Mouse (Mus musculus): ENCODE results near the gene Nmt1.

Gene Nmt1

DNA sequence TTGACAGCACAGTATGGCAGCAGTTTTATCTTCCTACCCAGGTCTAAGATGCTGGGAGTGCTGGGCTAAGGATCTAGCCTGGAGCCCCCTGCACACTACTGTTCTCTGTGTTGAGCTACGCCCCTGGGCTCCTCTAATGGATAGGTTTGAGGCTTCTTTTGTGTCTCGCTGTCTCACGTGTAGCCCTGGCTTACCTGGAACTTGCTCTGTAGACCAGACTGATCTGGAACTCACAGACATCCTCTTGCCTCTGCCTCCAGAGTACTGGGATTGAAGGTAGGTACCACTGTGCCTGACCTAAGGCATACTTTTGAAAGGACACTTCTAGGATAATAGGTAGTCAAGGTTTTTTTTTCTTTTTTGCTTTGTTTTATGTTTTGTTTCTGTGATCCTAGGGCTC is 16.0 kb downstream of the Nmt1 start:
- DNase-seq (ENCODE audit: low spot score), result no peak

DNA sequence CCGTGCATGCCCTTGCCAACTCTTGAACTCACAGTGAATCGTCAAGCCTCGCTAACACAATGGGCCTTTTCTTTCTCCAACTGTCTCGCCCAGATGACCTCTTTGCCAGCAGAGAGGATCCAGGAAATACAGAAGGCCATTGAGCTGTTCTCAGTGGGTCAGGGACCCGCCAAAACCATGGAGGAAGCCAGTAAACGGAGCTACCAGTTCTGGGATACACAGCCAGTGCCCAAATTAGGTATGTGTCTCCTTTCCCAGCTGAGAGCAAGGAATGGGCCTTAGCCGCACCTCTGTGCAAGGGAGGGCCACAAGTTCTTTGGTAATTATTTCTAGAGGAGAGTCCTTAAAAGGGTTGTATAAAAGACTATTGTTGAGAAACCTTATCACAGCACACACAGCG is 18.3 kb downstream of the Nmt1 start:
- DNase-seq (ENCODE audit: low spot score), result no peak

GRCm38 (mm10) chr11:103049611-103050010 is 21.6 kb downstream of the Nmt1 start:
- no peak for DNase-seq (ENCODE audit: low spot score)

DNA sequence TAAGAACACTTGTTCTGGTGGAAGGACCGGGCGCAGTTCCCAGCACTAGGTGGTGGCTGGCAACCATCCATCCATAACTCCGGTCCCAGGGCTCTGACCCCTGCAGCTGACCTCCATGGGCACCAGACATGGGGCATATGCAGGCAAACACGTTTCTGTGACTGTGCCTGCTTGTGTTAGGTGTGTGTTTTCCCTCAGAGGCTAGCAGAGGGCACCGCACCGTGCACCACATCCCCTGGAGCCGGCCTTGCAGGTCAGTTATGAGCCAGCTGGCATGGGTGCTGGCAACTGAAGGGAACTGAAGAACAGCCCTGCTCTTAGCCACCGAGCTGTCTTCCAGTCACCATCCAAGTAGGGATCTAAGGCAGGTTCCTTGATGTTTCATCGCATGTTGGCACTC is 22.2 kb downstream of the Nmt1 start:
- DNase-seq (ENCODE audit: low spot score), result no peak

DNA sequence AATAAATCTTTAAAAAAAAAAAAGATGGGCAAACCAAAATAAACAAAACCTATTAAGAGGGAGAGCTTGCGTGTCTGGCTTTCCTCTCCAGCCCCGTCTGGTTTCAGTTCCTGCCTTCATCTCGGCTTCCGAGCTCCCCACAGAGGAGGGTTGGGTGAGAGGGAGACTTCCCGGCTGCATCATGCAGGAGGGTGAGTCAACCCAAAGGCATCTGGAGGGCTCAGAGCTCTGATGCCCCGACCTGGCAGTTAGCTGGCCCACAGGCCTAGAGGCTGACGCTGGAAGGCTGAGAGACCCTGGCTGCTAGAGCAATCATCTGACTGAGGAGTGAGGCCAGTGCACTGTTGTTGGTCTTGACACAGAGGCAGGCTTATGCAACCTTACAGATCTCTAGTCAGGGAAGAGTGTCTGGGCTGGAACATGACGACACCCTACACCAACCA is 23.3 kb downstream of the Nmt1 start:
- no peak for DNase-seq (ENCODE audit: low spot score)

DNA sequence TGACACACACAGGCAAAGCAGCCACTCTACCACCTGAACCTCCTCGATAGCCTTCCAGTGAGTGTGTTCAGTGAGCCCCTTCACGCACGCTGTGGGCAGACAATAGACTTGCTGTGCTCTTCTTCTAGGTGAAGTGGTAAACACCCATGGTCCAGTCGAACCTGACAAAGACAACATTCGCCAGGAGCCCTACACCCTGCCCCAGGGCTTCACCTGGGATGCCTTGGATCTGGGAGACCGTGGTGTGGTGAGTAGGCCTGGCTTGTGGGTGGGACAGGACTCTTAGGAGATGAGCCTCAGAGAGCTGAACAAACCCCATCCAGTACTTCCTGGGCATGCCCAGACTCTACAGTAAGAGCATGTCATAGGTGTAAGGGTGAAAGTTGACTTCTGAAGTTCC is 24.1 kb downstream of the Nmt1 start:
- DNase-seq (ENCODE audit: low spot score), result no peak

DNA sequence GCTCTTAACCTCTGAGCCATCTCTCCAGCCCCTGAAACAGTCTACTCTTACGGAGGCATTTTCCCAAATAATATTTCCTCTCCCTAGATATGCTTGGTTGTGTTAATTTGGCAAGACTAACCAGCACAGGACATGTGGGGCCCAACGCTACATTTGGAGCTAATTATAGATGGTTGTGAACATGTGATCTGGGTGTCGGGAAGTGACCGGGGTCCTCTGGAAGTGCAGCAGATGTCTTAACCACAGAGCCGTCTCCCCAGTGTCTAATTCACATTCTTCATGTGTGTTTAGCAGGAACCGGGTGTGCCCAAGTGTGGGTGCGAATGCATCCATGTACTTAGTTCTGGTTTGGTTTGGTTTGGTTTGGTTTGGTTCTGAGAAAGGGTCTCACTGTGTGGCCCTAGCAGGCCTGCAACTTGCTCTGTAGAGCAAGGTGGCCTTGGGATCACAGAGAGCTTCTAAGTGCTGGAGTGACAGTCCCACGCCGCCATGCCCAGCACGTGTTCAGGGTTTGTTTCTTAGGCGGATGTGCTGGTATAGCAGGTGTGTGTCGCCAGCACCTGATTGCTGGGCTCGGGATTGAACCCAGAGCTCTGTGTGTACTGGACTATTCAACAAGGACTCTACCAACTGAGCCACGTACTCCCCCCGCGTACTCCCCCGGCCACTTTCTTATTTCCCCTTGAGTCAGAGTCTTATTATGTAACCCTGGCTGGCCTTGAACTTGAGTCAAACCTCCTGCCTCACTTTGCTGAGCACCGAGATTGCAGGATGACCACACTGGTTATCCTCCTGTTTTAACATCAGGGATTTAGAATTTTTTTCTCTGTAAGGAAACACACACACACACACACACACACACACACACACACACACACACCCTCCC is 25.4 kb downstream of the Nmt1 start:
- DNase-seq (ENCODE audit: low spot score), result no peak

GRCm38 (mm10) chr11:103054798-103055197 is 26.8 kb downstream of the Nmt1 start:
- DNase-seq (ENCODE audit: low spot score), result peak; percentile 77

DNA sequence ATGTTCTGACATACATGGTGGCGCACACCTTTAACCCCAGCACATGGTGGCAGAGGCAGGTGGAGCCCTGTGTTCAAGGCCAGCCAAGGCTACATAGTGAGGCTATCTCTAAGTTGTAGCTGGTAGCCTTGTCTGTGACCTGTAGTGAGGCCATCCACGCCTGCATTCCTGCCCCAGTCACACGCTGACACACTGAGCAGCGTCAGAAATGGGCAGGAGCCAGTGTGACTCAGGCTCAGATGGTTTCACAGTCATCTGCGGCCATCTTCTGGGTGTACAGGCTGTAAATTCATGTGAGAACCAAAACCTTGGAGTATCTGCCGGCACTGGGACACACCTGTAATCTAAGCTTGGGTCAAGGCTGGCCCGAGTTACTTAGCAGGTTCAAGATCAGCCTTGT is 28.6 kb downstream of the Nmt1 start:
- no peak for DNase-seq (ENCODE audit: low spot score)

DNA sequence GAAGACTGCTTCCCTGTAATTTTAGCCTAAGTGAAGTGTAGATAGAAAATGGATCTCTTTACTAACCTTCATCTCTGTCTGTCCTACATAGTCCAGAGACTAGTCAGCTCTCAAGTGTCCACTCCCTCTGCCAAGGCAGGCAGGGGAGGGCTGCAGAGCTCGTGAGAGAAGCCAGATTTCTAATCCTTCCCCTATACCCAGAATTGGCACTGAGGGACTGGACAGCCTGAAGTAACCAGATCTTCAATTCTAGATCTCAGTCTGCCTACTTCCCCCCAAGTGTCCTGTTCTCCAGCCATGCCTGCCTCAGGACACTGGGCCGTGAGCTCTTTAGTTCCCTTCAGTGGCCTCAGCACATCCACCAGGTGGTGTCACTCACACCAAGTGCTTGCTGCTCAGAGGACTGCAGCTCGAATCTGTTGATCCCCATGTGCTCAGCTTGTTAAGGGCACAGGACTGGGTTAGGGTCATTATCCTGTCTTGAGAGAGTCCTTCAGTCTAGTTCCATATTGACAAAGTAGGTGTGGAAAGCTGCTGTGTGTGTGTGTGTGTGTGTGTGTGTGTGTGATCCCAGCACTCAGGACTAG is 30.6 kb downstream of the Nmt1 start:
- no peak for DNase-seq (ENCODE audit: low spot score)

DNA sequence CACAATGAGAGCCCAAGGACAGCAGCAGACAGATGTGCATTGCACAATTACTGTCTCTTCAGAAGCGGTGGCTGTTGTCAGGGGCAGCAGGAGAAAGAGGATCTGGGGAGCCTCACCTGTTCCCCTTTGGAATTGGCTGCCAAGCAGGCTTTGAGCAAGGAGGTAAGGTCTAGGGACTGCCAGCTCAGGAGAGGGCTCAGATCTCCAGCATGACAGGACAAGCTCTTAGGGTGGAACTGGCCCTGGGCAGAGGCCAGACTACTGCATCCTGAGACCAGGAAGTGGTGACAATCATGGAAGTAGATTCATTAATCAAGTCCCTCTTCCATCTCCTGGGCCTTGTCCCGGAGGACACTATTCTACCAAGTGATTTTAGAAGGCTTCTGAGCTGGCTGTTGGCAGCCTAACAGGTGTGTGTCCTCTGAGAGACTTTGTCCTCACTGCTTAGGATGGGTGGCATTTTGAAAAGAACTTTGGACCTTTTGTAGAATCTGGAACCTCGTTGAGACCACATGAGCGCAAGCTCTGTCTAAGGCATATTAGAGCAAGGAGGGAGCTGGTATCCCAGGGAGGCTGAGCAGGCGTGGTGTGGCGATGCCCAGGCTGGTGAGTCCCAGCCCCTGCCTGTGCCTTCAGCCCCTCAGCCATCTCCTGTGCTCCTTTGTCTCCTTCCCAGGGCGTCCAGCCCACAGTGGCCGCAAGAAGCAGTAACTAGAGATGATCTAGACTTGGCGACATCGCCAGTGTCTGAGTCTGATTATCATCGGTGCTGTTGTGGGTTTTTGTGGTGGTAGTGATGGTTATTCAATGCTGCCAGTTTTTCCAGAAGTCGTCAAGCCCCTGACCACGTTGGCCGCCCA is 38.4 kb downstream of the Nmt1 start:
- DNase-seq (ENCODE audit: low spot score), result no peak

- no peak for DNase-seq (ENCODE audit: low spot score)
Observed at GRCm38 (mm10) chr11:103067051-103067361, 39.0 kb downstream of the Nmt1 start.

- DNase-seq (ENCODE audit: low spot score), result peak; percentile 22
Observed at GRCm38 (mm10) chr11:103067457-103068001, 39.5 kb downstream of the Nmt1 start.

DNA sequence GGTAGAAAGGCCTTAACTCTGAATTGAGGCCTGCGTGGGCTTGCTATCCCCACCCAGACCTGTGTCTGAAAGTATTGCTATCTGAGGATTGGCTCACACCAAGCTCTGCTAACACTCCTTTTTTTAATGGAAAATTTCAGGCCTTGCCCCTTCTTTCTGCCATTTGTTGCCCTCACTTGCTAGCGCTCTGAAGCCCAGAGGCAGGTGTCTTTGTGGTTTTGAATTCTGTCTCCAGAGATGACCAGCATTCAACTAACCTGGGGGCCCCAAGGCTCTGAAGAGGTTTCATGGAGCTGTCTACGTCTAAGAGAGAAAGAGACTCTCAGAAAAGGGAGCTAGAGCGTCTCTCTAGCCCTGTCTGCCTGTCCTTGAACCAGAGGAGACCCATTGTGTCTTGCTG is 40.3 kb downstream of the Nmt1 start:
- DNase-seq (ENCODE audit: low spot score), result no peak

GRCm38 (mm10) chr11:103068884-103069283 is 40.9 kb downstream of the Nmt1 start:
- DNase-seq (ENCODE audit: low spot score), result no peak

GRCm38 (mm10) chr11:103069731-103070130 is 41.7 kb downstream of the Nmt1 start:
- DNase-seq (ENCODE audit: low spot score), result no peak

- no peak for DNase-seq (ENCODE audit: low spot score)
Observed at GRCm38 (mm10) chr11:103070322-103070880, 42.4 kb downstream of the Nmt1 start.

DNA sequence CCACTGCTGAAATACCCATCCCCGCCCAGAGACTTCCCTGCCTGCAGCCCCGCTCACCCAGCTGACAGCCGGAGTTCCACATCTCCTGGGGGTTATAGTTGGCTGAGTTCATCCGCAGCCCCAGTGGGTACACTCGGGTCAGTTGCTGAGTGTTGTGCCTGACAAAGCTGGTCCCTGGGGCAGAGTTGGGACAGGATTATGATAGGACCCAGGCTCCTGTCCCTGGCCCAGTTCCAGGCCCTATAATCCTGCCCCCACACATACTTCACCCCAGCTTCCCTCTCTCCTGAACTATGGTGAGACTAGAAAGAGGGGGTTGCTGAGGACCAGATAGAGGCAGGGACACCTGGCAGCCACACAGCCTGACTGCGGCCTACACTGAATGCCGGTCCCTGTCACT is 45.7 kb downstream of the Nmt1 start:
- no peak for DNase-seq (ENCODE audit: low spot score)

DNA sequence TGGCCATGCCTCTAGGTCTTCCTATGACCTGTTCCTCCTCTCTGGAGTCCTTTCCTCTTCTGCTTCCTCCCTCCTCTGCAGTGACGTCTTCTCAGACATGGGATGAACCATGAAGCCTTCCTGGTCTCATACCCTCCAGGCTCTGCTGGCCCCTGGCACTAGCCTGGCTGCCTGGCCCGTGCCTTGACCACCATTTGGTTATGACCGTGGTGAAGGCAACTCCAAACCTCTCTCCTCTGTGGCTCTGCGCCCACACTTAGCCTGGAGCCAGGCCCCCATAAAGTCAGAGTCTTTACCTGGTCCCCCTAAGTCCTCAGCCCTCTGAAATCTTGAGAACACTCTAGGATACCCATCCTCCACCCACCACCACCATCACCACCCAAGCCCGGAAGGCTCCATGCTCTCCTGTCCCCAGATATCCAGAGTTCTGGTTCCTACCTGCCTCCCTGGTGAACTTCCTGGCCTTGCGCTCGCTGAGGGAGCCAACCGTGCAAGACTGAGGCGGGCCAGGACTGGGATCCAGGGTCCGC is 46.2 kb downstream of the Nmt1 start:
- no peak for DNase-seq (ENCODE audit: low spot score)

GRCm38 (mm10) chr11:103074796-103075323 is 46.9 kb downstream of the Nmt1 start:
- no peak for DNase-seq (ENCODE audit: low spot score)

DNA sequence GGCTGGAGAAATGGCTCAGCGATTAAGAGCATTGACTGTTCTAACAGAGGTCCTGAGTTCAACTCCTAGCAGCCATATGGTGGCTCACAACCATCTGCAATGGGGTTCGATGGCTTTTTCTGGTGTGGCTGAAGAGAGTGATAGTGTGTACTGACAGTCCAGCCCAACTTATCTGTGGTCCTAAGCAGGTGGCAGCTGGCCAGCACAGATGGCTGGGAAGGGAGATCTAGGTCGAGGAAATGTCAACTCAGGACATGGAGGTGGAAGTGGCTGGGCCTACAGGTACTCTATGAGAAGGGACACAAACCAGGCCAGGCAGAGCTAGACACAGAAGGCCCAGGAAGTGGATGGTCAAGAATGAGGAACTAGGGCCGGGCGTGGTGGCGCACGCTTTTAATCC is 48.0 kb downstream of the Nmt1 start:
- DNase-seq (ENCODE audit: low spot score), result no peak

DNA sequence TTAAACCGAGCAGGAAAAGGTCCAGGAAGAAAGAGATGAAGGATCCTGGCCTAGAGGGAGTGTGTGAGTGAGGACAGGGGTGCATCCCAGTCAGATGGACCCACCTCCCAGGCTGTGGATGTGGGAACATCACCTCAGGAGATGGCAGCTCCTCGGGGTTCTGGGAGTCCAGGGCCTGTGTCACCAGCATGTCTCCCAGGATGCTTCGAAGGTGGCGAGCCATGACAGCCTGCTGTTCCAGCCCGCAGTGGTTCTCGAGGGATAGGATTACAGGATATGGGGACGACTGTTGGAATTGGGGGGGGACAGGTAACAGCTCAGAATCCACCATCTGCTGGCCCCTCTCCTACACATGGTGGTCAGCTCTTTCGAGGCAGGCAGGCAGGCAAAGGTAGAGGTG is 48.6 kb downstream of the Nmt1 start:
- DNase-seq (ENCODE audit: low spot score), result no peak
